Mouse (Mus musculus) liver, embryonic 16.5 days (tissue): ENCODE measurements around the gene Smim4. TPM values are rescaled to one million over a fixed set of nuclear protein-coding genes. Genes with fewer than 3 reads are reported as not detected.

Source experiments
- ATAC-seq: fragments of 200-750 bp; cut with Nextera tagmentation; 2 replicates; pipeline ENCODE4 v1.8.0; 2017; ENCODE audit warnings: low read depth, mild to moderate bottlenecking, moderate number of reproducible peaks, moderate library complexity
- H3K27ac ChIP-seq: fragments of 300-500 bp; sonication (generic); 2 replicates; pipeline ENCODE4 v1.5.1; 2014; ENCODE audit warnings: mild to moderate bottlenecking, low read length
- H3K27me3 ChIP-seq: fragments of 300-500 bp; sonication (generic); 2 replicates; pipeline ENCODE4 v1.6.1; 2014; ENCODE audit warnings: low read depth, low read length, mixed read lengths; ENCODE audit not compliant: control insufficient read depth, insufficient read depth
- H3K36me3 ChIP-seq: fragments of 300-500 bp; sonication (generic); 2 replicates; pipeline ENCODE4 v1.6.1; 2014; ENCODE audit warnings: mild to moderate bottlenecking; ENCODE audit not compliant: control insufficient read depth, insufficient read depth
- H3K4me1 ChIP-seq: fragments of 300-500 bp; sonication (generic); 2 replicates; pipeline ENCODE4 v1.6.1; 2014; ENCODE audit warnings: low read depth, low read length, mixed read lengths; ENCODE audit not compliant: control insufficient read depth
- H3K4me2 ChIP-seq: fragments of 300-500 bp; sonication (generic); 2 replicates; pipeline ENCODE4 v1.6.1; 2014; ENCODE audit warnings: low read depth, low read length, mixed read lengths
- H3K4me3 ChIP-seq: fragments of 300-500 bp; sonication (generic); 2 replicates; pipeline ENCODE4 v1.5.1; 2014; ENCODE audit warnings: low read depth, mild to moderate bottlenecking, low read length
- H3K9ac ChIP-seq: fragments of 300-500 bp; sonication (generic); 2 replicates; pipeline ENCODE4 v1.6.1; 2014; ENCODE audit warnings: low read depth, low read length
- H3K9me3 ChIP-seq: fragments of 300-500 bp; sonication (generic); replicated peaks from 2 replicates; pipeline ENCODE4 v1.6.1; 2016; ENCODE audit warnings: low read length; ENCODE audit not compliant: control insufficient read depth
- WGBS: fragments of 180-500 bp; shearing (Covaris S2); extraction: QIAGEN DNeasy Blood & Tissue Kit; methylation state at CpG from one replicate; pipeline ENCODE4 v1.1.7; 2014; ENCODE audit not compliant: insufficient replicate concordance; 5-methylcytosine and 5-hydroxymethylcytosine counted together
- polyA plus RNA-seq: library from polyadenylated mRNA; unstranded; fragments of >200 nt; fragmentation: Nextera tagmentation; extraction: Ambion mirVana; gene quantifications from 2 replicates; pipeline ENCODE4 v1.2.1, GENCODE M21; 2015

Smim4 gene
- polyA plus RNA-seq, 1 experiment from 2014 or later, result 47.7 TPM

DNA sequence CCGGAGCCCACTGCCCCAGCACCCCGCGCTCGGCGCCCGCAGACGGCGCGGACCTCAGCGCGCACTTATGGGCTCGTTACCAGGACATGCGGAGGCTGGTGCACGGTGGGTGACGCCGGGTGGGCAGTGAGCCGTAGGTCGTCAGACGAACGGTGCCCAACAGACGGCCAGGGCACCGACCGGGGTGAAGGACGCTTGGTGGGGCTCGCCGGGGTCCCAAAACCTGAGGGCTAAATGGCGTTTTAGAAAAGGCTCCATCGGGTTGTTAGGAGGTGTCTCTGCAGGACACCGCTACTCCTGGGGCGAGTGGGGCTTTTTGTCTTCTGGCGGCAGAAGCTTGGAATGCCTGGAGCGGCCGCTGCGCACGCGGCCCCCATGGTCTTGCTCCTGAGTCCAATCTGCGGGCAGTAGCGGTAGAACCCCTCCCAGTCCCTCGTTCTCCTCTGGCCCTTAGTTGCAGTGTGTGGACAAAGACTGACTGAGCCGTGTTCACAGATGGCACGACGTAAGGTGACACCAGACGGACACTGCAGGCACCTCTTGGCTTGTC is 2.6 kb upstream of the Smim4 start:
- H3K9ac ChIP-seq, result peak overlapping the region; percentile 86
- H3K4me3 ChIP-seq, result peak overlapping the region; percentile 83
- peak overlapping the region; percentile 70 for H3K27ac ChIP-seq
- peaks cover 14% of the 10 kb centered on the region for H3K36me3 ChIP-seq
- peak overlapping the region; percentile 92 for H3K4me2 ChIP-seq
- no peaks in the 10 kb centered on the region for H3K9me3 ChIP-seq
- under 1% methylated on average over 43 of the region's 43 CpGs for WGBS
- H3K27me3 ChIP-seq, result no peaks in the 10 kb centered on the region
- no peak for ATAC-seq
- H3K4me1 ChIP-seq, result peaks cover 55% of the 10 kb centered on the region

DNA sequence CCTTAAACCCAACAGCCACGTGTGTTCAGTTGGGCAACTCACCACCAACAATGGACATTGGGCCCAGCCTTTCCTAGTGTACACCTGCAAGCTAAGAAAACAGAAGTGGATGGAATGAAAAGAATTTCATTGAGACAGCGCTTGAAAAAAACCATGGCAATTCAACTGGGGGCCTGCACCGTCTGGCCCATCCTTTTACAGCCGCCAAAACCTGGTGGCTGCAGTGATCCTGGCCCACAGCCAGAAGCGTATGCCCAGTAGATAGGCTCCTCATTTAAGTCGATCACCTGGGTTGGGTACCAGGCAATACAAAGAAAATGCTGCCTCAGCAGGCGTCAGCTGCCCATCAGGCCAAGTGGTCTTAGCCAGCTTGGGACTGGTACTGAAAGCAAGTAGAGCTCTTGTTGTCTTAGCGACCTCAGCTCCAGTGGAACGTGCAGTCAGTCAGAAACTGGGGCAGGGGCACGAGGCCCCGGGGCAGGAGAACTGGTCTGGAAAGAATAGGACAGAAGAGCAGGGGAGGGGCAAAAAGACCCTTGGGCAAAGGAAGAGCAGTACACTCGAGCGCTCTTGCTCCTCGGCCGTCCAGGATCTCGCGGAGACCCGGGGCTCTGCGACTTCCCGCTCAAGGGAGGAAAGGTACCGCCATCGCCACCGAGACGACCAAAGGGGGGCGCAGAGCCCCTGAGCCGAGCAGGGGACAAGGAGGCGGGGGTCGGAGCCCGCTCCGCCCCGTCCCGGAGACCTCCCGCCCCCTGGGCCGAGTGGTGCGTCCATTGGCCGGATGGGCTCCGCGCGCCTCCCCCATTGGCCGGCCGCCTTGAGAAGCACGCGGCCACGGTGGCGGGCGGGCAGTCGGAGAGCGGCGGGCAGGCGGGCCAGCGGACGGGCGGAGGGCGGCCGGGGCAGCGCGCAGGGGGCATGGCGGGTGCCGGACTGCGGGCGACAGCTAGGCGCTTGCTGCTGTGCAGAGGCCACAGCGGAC is 1.8 kb upstream of the Smim4 start, which contains the start of gene Nt5dc2:
Gene Nt5dc2 (plus strand): TSS at position 818 of the 985 bp plus-strand sequence.
- ATAC-seq, result peak; percentile 68
- Histone ChIP-seq H3K4me1 (peaks cover 63% of the 10 kb centered on the region), H3K4me2 (peak within 1 kb of the TSS; percentile 92), H3K27me3 (no peaks in the 10 kb centered on the region), H3K27ac (peak within 1 kb of the TSS; percentile 70), H3K9ac (peak within 1 kb of the TSS; percentile 86), H3K9me3 (no peaks in the 10 kb centered on the region), H3K36me3 (peaks cover 6% of the 10 kb centered on the region; the same call in 1 of the 2 replicates), H3K4me3 (peak within 1 kb of the TSS; percentile 83)
- WGBS, result 5% methylated on average over 56 of the region's 63 CpGs

DNA sequence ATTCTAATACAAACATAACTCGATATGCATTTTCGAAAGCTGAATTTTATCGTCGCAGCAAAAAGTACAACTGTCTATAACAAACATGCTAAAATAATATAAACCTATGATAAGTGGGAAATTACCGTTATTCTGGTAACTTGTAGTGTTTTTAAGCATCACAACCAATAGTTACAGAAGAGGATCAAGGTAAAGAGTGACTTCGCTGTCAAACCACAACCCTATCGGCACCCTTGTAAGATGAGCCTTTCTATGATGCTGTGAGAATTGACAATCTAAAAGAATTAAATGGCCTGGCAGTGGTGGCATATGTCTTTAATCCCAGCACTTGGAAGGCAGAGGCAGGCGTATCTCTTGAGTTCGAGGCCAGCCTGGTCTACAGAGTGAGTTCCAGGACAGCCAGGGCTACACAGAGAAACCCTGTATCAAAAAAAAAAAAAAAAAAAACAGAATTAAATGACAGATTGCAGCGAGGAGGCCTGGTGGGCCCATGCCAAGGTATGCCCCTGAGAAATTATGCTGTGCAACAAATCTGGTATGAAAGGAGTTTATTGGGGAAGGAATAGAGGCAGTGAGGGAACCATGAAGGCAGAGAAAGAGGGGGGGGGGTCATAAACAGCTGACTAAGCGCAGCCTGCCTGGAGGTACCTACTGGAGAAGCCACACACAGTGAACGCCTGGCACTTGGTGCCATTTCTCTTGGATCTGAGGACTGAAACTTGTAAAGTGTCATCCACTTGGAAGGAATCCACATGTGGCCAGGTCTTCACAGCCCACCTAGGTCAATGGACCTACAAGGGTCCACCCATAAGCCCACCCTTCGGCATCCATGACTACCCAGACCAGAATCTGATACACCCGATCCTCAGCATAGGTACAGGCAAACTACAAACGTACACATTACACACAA is 825 bp upstream of the Smim4 start:
- Histone ChIP-seq H3K4me2 (peak overlapping the region; percentile 92), H3K4me1 (peaks cover 72% of the 10 kb centered on the region), H3K27ac (peak overlapping the region; percentile 54), H3K9ac (peak overlapping the region; percentile 58), H3K27me3 (no peaks in the 10 kb centered on the region), H3K4me3 (peak overlapping the region; percentile 92), H3K9me3 (no peaks in the 10 kb centered on the region), H3K36me3 (peaks cover under 1% of the 10 kb centered on the region; the same call in 1 of the 2 replicates)
- no peak for ATAC-seq
- 53% methylated on average over 15 of the region's 15 CpGs for WGBS

DNA sequence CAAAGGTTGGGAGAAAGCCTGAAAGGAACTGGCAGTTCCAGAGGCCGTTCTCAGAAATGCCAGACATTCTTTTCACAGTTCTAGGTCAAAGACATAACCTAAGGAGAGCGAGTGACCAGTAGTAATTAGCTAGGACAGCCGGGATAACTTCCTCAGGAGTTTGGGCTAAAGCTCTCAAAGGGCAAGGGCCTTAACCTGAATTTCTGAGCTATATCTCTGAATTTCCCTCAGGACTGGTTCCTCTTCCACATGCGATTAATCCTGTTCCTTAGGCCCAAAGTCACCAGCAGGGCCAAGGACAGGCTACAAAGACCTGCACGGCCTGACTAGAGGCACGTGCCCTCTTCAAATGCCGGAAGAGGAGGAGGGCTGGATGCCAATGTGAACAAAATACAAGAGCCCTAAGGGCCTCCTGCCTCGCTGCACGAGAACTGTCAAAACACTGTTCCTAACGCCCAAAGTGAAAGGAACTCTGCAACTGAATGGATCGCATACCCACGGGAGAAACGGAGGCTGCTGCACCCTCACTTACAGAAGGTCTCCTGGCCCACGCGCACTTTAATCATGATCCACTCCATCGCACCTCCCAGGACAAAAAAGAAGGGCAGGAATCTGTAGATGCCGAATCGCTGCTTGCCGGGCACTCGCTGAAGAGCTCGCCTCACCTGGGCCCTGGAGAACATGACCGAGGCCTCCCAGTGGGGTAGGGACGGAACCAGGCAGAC is 493 bp downstream of the Smim4 start:
- Histone ChIP-seq H3K4me1 (peaks cover 65% of the 10 kb centered on the region), H3K36me3 (no peaks in the 10 kb centered on the region; the same call in 1 of the 2 replicates), H3K27ac (peak overlapping the region; percentile 89), H3K27me3 (no peaks in the 10 kb centered on the region), H3K9me3 (no peaks in the 10 kb centered on the region), H3K4me3 (peak overlapping the region; percentile 92), H3K9ac (peak overlapping the region; percentile 85), H3K4me2 (peak overlapping the region; percentile 88)
- WGBS, result under 1% methylated on average over 23 of the region's 23 CpGs
- peak; percentile 1 for ATAC-seq

DNA sequence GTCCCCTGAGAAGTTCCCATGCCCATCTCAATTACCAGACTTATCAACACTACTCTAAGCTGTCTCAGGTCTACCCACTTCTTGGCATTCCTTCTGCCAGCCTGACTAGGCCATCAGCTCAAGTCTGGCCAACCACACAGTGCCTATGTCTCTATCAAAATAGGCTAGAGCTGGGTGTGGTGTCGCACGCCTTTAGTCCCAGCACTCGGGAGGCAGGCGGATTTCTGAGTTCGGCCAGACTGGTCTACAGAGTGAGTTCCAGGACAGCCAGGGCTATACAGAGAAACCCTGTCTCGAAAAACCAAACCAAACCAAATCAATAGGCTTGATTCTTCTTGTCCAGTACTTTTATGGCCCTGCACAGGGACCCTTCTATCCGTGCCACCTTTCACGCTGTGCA is 1.9 kb downstream of the Smim4 start:
- Histone ChIP-seq H3K9me3 (no peaks in the 10 kb centered on the region), H3K36me3 (peaks cover 4% of the 10 kb centered on the region; the same call in 1 of the 2 replicates), H3K4me3 (peak overlapping the region; percentile 38), H3K27me3 (no peaks in the 10 kb centered on the region), H3K27ac (peak overlapping the region; percentile 54), H3K9ac (peak overlapping the region; percentile 26; the same call in 1 of the 2 replicates), H3K4me1 (peaks cover 50% of the 10 kb centered on the region), H3K4me2 (peak overlapping the region; percentile 44)
- ATAC-seq, result no peak
- WGBS, result 64% methylated on average over 8 of the region's 8 CpGs

DNA sequence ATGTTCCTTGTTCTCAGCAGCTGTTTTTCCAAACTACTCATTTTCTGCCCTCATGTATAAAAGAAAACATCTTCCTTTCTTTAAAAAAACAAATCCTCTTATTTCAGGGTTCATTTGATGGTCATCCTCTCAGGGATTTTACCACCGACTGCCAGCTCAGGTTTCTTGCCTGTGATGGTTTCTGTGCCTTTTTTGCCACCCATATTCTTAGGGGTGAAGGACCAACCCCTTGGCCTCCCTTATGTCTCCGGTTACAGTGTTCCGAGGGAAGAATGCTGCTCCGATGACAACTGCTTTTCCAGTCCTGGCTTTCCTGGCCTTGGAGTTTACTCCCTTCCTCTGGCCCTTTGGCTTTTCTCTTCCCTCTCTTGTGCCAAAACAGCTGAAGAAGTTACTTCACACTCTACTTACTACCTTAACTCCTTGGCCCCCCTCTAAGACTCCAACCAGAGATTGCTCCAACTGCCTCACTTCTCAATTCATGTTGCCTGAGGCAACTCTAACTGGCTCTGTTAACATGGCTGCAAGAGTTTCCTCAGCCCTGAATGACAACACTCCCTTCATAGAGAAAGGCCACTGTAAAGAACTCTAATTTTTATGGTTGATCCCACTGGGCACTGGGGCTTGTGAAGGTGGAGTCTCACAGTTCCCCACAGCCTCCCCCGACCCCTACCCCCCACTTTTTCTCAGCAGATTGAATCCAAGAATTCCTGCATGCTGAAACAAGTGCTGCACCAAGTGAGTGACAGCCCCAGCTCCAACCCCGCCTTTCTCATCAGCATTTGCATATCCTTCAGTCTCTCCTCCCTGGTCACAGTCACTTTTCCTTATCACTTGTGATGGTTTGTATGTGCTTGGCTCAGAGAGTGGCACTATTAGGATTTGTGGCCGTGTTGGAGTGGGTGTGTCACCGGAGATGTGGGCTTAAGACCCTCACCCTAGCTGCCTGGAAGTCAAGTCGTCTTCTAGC is 3.4 kb downstream of the Smim4 start:
- Histone ChIP-seq H3K9ac (no peak overlapping the region), H3K4me1 (peaks cover 44% of the 10 kb centered on the region), H3K27me3 (no peaks in the 10 kb centered on the region), H3K27ac (peak overlapping the region; percentile 10), H3K4me2 (peak overlapping the region; percentile 44; the same call in 1 of the 2 replicates), H3K4me3 (no peak overlapping the region), H3K9me3 (no peaks in the 10 kb centered on the region), H3K36me3 (peaks cover 8% of the 10 kb centered on the region; the same call in 1 of the 2 replicates)
- 53% methylated on average over 9 of the region's 9 CpGs for WGBS
- ATAC-seq, result no peak

DNA sequence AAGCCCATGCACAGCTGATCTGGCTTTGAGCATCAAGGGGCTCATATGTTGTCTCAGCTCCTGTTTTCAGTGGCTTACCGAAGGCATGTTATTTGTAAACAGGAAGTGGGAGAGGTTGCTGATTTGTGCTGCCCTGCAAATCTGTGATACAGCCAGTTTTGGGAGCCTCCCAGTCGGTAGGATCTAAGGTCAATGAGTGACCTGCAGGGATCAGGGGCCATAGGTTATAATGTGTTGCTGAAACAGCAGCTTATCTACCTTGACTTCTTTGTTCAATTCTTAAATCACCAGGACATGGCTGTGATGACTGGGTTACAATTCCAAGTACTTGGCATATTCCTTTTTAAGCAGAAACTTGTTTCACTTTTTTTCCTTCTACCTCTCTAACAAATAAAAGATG is 13.2 kb downstream of the Smim4 start:
- H3K9me3 ChIP-seq, result no peaks in the 10 kb centered on the region
- H3K27me3 ChIP-seq, result no peaks in the 10 kb centered on the region
- no peak overlapping the region for H3K9ac ChIP-seq
- H3K27ac ChIP-seq, result no peak overlapping the region
- 43% methylated on average over 2 of the region's 2 CpGs for whole genome bisulfite sequencing
- no peak overlapping the region for H3K4me3 ChIP-seq
- peaks cover 11% of the 10 kb centered on the region for H3K4me1 ChIP-seq
- H3K4me2 ChIP-seq, result no peak overlapping the region
- peaks cover 33% of the 10 kb centered on the region for H3K36me3 ChIP-seq
- no peak for ATAC-seq
